Mouse (Mus musculus): ENCODE measurements around the gene Cd52. TPM values are rescaled to one million over a fixed set of nuclear protein-coding genes. Genes with fewer than 3 reads are reported as not detected.

The Cd52 gene
- polyA plus RNA-seq, 1 experiment from 2014 or later: 23.8 TPM

GRCm38 (mm10) chr4:134120916-134121315 lies 26.0 kb upstream of the Cd52 start:
- no peaks in the 10 kb centered on the region for H3K4me1 ChIP-seq (replicated peaks; ENCODE audit: control insufficient read depth, insufficient read depth, low read length)
- no peak overlapping the region for H3K9ac ChIP-seq (ENCODE audit: low read length)
- H3K4me3 ChIP-seq (ENCODE audit: low read length): no peak overlapping the region
- no peaks in the 10 kb centered on the region for H3K36me3 ChIP-seq (ENCODE audit: control insufficient read depth, insufficient read depth, low read length)
- WGBS: 76% methylated on average over 4 of the region's 4 CpGs
- H3K27ac ChIP-seq (ENCODE audit: low read length): no peak overlapping the region
- ATAC-seq (ENCODE audit: low read depth): no peak
- H3K9me3 ChIP-seq (ENCODE audit: control insufficient read depth, low read length): no peaks in the 10 kb centered on the region
- H3K27me3 ChIP-seq (ENCODE audit: control insufficient read depth, insufficient read depth, low read depth, low read length): no peaks in the 10 kb centered on the region
- H3K4me2 ChIP-seq (ENCODE audit: low read depth, low read length): no peak overlapping the region

- Histone ChIP-seq H3K27ac (ENCODE audit: low read length) (no peak overlapping the region), H3K36me3 (ENCODE audit: control insufficient read depth, insufficient read depth, low read length) (no peaks in the 10 kb centered on the region), H3K4me1 (replicated peaks; ENCODE audit: control insufficient read depth, insufficient read depth, low read length) (no peaks in the 10 kb centered on the region), H3K27me3 (ENCODE audit: control insufficient read depth, insufficient read depth, low read depth, low read length) (no peaks in the 10 kb centered on the region), H3K9me3 (ENCODE audit: control insufficient read depth, low read length) (no peaks in the 10 kb centered on the region), H3K4me3 (ENCODE audit: low read length) (no peak overlapping the region), H3K4me2 (ENCODE audit: low read depth, low read length) (no peak overlapping the region), H3K9ac (ENCODE audit: low read length) (no peak overlapping the region)
- ATAC-seq (ENCODE audit: low read depth): no peak
- 78% methylated on average over 6 of the region's 6 CpGs for WGBS
These were observed 25.4 kb upstream of the Cd52 start for GRCm38 (mm10) chr4:134120192-134120805.

- H3K27me3 ChIP-seq (ENCODE audit: control insufficient read depth, insufficient read depth, low read depth, low read length): no peaks in the 10 kb centered on the region
- no peak overlapping the region for H3K4me3 ChIP-seq (ENCODE audit: low read length)
- 62% methylated on average over 9 of the region's 9 CpGs for WGBS
- no peaks in the 10 kb centered on the region for H3K9me3 ChIP-seq (ENCODE audit: control insufficient read depth, low read length)
- ATAC-seq (ENCODE audit: low read depth): no peak
- H3K36me3 ChIP-seq (ENCODE audit: control insufficient read depth, insufficient read depth, low read length): no peaks in the 10 kb centered on the region
- H3K27ac ChIP-seq (ENCODE audit: low read length): no peak overlapping the region
- H3K9ac ChIP-seq (ENCODE audit: low read length): no peak overlapping the region
- no peaks in the 10 kb centered on the region for H3K4me1 ChIP-seq (replicated peaks; ENCODE audit: control insufficient read depth, insufficient read depth, low read length)
- H3K4me2 ChIP-seq (ENCODE audit: low read depth, low read length): no peak overlapping the region
These were observed 24.8 kb upstream of the Cd52 start for GRCm38 (mm10) chr4:134119644-134120043.

GRCm38 (mm10) chr4:134119042-134119441 lies 24.2 kb upstream of the Cd52 start:
- Histone ChIP-seq H3K27me3 (ENCODE audit: control insufficient read depth, insufficient read depth, low read depth, low read length) (no peaks in the 10 kb centered on the region), H3K36me3 (ENCODE audit: control insufficient read depth, insufficient read depth, low read length) (no peaks in the 10 kb centered on the region), H3K4me1 (replicated peaks; ENCODE audit: control insufficient read depth, insufficient read depth, low read length) (no peaks in the 10 kb centered on the region), H3K9ac (ENCODE audit: low read length) (no peak overlapping the region), H3K27ac (ENCODE audit: low read length) (no peak overlapping the region), H3K4me3 (ENCODE audit: low read length) (no peak overlapping the region), H3K4me2 (ENCODE audit: low read depth, low read length) (no peak overlapping the region), H3K9me3 (ENCODE audit: control insufficient read depth, low read length) (no peaks in the 10 kb centered on the region)
- 55% methylated on average over 5 of the region's 5 CpGs for WGBS
- ATAC-seq (ENCODE audit: low read depth): no peak

GRCm38 (mm10) chr4:134118126-134118800 lies 23.4 kb upstream of the Cd52 start:
- no peak overlapping the region for H3K4me3 ChIP-seq (ENCODE audit: low read length)
- H3K9me3 ChIP-seq (ENCODE audit: control insufficient read depth, low read length): no peaks in the 10 kb centered on the region
- H3K27ac ChIP-seq (ENCODE audit: low read length): no peak overlapping the region
- 63% methylated on average over 14 of the region's 14 CpGs for WGBS
- no peaks in the 10 kb centered on the region for H3K27me3 ChIP-seq (ENCODE audit: control insufficient read depth, insufficient read depth, low read depth, low read length)
- no peak overlapping the region for H3K4me2 ChIP-seq (ENCODE audit: low read depth, low read length)
- ATAC-seq (ENCODE audit: low read depth): no peak
- H3K4me1 ChIP-seq (replicated peaks; ENCODE audit: control insufficient read depth, insufficient read depth, low read length): no peaks in the 10 kb centered on the region
- no peaks in the 10 kb centered on the region for H3K36me3 ChIP-seq (ENCODE audit: control insufficient read depth, insufficient read depth, low read length)
- no peak overlapping the region for H3K9ac ChIP-seq (ENCODE audit: low read length)

- 63% methylated on average over 8 of the region's 8 CpGs for WGBS
- H3K4me3 ChIP-seq (ENCODE audit: low read length): no peak overlapping the region
- H3K9ac ChIP-seq (ENCODE audit: low read length): no peak overlapping the region
- H3K27ac ChIP-seq (ENCODE audit: low read length): no peak overlapping the region
- H3K36me3 ChIP-seq (ENCODE audit: control insufficient read depth, insufficient read depth, low read length): no peaks in the 10 kb centered on the region
- no peaks in the 10 kb centered on the region for H3K4me1 ChIP-seq (replicated peaks; ENCODE audit: control insufficient read depth, insufficient read depth, low read length)
- no peaks in the 10 kb centered on the region for H3K27me3 ChIP-seq (ENCODE audit: control insufficient read depth, insufficient read depth, low read depth, low read length)
- no peak for ATAC-seq (ENCODE audit: low read depth)
- no peak overlapping the region for H3K4me2 ChIP-seq (ENCODE audit: low read depth, low read length)
- H3K9me3 ChIP-seq (ENCODE audit: control insufficient read depth, low read length): no peaks in the 10 kb centered on the region
These were observed 22.1 kb upstream of the Cd52 start for GRCm38 (mm10) chr4:134117012-134117411.

- Histone ChIP-seq H3K27ac (ENCODE audit: low read length) (no peak overlapping the region), H3K4me2 (ENCODE audit: low read depth, low read length) (no peak overlapping the region), H3K36me3 (ENCODE audit: control insufficient read depth, insufficient read depth, low read length) (no peaks in the 10 kb centered on the region), H3K4me1 (replicated peaks; ENCODE audit: control insufficient read depth, insufficient read depth, low read length) (no peaks in the 10 kb centered on the region), H3K9me3 (ENCODE audit: control insufficient read depth, low read length) (no peaks in the 10 kb centered on the region), H3K27me3 (ENCODE audit: control insufficient read depth, insufficient read depth, low read depth, low read length) (no peaks in the 10 kb centered on the region), H3K4me3 (ENCODE audit: low read length) (no peak overlapping the region), H3K9ac (ENCODE audit: low read length) (no peak overlapping the region)
- WGBS: 59% methylated on average over 2 of the region's 2 CpGs
- ATAC-seq (ENCODE audit: low read depth): no peak
These were observed 21.6 kb upstream of the Cd52 start for GRCm38 (mm10) chr4:134116501-134116900.

- no peak overlapping the region for H3K9ac ChIP-seq (ENCODE audit: low read length)
- no peaks in the 10 kb centered on the region for H3K9me3 ChIP-seq (ENCODE audit: control insufficient read depth, low read length)
- 60% methylated on average over 16 of the region's 16 CpGs for WGBS
- H3K36me3 ChIP-seq (ENCODE audit: control insufficient read depth, insufficient read depth, low read length): no peaks in the 10 kb centered on the region
- peak overlapping the region; percentile 32; the same call in 1 of the 2 replicates for H3K27ac ChIP-seq (ENCODE audit: low read length)
- H3K27me3 ChIP-seq (ENCODE audit: control insufficient read depth, insufficient read depth, low read depth, low read length): no peaks in the 10 kb centered on the region
- no peak overlapping the region for H3K4me2 ChIP-seq (ENCODE audit: low read depth, low read length)
- H3K4me3 ChIP-seq (ENCODE audit: low read length): no peak overlapping the region
- ATAC-seq (ENCODE audit: low read depth): peak; percentile 35
- H3K4me1 ChIP-seq (replicated peaks; ENCODE audit: control insufficient read depth, insufficient read depth, low read length): no peaks in the 10 kb centered on the region
These were observed 20.6 kb upstream of the Cd52 start for GRCm38 (mm10) chr4:134115215-134116144.

- no peak overlapping the region for H3K4me2 ChIP-seq (ENCODE audit: low read depth, low read length)
- H3K36me3 ChIP-seq (ENCODE audit: control insufficient read depth, insufficient read depth, low read length): no peaks in the 10 kb centered on the region
- H3K4me1 ChIP-seq (replicated peaks; ENCODE audit: control insufficient read depth, insufficient read depth, low read length): no peaks in the 10 kb centered on the region
- no peak overlapping the region for H3K27ac ChIP-seq (ENCODE audit: low read length)
- no peak overlapping the region for H3K4me3 ChIP-seq (ENCODE audit: low read length)
- no peak overlapping the region for H3K9ac ChIP-seq (ENCODE audit: low read length)
- H3K27me3 ChIP-seq (ENCODE audit: control insufficient read depth, insufficient read depth, low read depth, low read length): no peaks in the 10 kb centered on the region
- ATAC-seq (ENCODE audit: low read depth): no peak
- WGBS: 85% methylated on average over 4 of the region's 4 CpGs
- no peaks in the 10 kb centered on the region for H3K9me3 ChIP-seq (ENCODE audit: control insufficient read depth, low read length)
These were observed 19.2 kb upstream of the Cd52 start for GRCm38 (mm10) chr4:134114038-134114437.

Data from lung, embryonic 16.5 days (tissue).